ENCODE assay signal across 12 mouse cellular contexts in the genomic region with DNA sequence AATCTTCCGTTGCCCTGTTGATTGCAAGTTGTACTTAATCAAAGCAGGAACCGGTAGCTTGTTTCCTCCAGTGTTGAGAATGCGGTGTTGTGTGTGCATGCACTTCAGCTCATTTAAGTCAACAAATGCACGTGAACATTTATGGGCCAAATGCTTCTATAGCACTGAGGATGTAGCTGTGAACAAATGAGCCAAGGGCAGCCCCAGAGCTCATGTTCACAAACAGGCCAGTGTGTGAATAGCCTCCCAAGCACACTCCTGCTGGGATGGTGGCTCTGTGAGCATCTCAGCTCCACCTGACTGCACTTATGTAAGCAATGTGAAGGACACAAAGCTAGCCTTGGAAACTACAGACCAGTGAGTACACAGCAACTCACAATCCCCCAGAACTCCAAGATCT.
"Had no signal": no experiment of that assay in that cellular context is flagged by ENCODE, and none has a peak within 500 bp of the region (broad histone marks: within the 10 kb centered on the region; RNA-seq: fewer than 3 reads in every experiment).

No protein-coding gene starts in this region.

- H3K4me2 ChIP-seq: kidney, embryonic 15.5 days; liver, embryonic 11.5 days; liver, embryonic 15.5 days; midbrain, embryonic 13.5 days had no signal

- H3K9ac ChIP-seq: kidney, embryonic 15.5 days; liver, embryonic 15.5 days; midbrain, embryonic 13.5 days had no signal

- ATAC-seq: lung, postnatal 0 days had no signal

- H3K4me3 ChIP-seq: kidney, embryonic 15.5 days; left cerebral cortex, adult 2 months; limb, embryonic 10.5 days; liver, embryonic 15.5 days; midbrain, embryonic 13.5 days had no signal

- DNase-seq: kidney, postnatal 25 days; lung, adult 2 months; lung, postnatal 36 days; right cerebral cortex, postnatal 25 days; thymus, postnatal 36 days had no signal

- H3K36me3 ChIP-seq: kidney, embryonic 15.5 days; limb, embryonic 10.5 days; liver, embryonic 15.5 days; midbrain, embryonic 13.5 days had no signal

- H3K4me1 ChIP-seq: kidney, embryonic 15.5 days; limb, embryonic 10.5 days; liver, embryonic 15.5 days had no signal

- H3K9me3 ChIP-seq: kidney, embryonic 15.5 days; limb, embryonic 10.5 days; liver, embryonic 15.5 days; midbrain, embryonic 13.5 days had no signal

- H3K27me3 ChIP-seq: kidney, embryonic 15.5 days; liver, embryonic 15.5 days had no signal

- H3K27ac ChIP-seq: kidney, embryonic 15.5 days; left cerebral cortex, adult 2 months; limb, embryonic 10.5 days; liver, embryonic 15.5 days had no signal
